Mouse (Mus musculus) lung, postnatal 36 days (tissue): Measurements from ENCODE around the gene Zbtb45.

Experiments used
- DNase-seq: peaks from one replicate; pipeline ENCODE4 v3.0.0; 2022; ENCODE audit warnings: mixed read lengths

Gene Zbtb45

GRCm38 (mm10) chr7:13033451-13034147 is 23.8 kb upstream of the Zbtb45 start:
- DNase-seq = no peak

GRCm38 (mm10) chr7:13032541-13032940 is 22.7 kb upstream of the Zbtb45 start:
- no peak for DNase-seq

DNA sequence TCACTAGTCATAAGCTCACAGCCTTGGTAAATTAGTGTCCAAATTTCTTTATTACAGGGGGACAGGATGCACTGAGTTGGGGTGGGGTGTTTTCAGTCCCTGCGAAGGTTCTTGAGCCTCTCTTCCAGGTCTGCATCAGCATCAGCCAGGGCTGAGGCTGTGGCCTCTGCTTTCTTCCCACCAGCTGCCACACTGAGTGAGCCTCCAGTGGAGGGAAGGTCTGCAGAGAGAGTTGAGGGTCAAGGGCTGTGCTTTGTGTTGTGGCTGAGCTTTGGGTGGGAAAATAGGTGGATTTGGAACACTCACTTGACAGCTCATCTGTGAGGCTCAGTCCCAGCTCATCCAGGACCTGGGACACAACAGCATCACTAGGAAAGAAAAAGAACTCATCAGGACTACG is 22.1 kb upstream of the Zbtb45 start:
- no peak for DNase-seq

- DNase-seq = peak; percentile 32
Observed at GRCm38 (mm10) chr7:13031069-13031468, 21.2 kb upstream of the Zbtb45 start.

DNA sequence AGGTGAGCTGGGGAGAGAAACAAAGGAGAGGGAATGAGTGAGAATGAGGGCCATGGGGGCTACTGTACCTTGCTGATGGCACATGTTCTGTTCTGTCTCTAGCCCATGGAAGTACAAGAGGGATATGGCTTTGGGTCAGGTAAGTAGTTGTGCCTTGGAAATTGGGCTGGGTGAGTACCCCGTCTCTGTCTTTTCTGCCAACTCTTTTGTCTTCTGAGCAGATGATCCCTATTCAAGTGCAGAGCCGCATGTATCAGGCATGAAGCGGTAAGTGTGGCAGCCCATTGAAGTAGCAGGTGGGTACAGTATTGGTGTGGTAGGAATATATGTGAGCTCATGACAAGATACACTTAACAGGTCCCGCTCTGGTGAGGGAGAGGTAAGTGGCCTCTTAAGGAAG is 19.2 kb upstream of the Zbtb45 start:
- no peak for DNase-seq

DNA sequence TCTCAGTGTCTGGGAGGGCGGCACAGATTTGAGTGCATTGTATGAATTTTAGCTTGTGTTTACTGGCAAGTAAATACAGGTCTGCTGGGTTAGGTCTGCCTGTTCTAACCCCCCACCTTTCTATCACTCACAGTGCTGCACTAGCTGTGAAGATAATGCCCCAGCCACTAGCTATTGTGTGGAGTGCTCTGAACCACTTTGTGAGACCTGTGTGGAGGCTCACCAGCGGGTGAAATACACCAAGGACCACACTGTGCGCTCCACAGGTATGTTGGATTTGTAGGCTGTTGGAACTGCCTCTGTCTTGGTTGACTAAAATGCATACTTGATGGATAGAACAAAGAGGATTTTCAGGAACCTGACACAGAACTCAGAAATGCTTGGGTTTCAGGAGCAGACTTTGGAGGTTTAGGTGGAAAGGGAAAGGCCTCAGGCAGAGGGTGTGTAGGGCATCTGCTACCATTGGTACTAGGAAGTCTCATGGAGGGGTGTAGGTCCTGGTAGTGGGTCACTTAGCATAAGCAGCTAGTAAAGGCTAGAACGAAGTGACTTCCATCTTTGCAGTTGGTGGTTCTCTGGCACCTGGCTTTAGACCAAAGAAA is 15.8 kb upstream of the Zbtb45 start:
- DNase-seq = no peak

- DNase-seq = peak; percentile 64
Observed at GRCm38 (mm10) chr7:13024805-13025204, 15.0 kb upstream of the Zbtb45 start.

DNA sequence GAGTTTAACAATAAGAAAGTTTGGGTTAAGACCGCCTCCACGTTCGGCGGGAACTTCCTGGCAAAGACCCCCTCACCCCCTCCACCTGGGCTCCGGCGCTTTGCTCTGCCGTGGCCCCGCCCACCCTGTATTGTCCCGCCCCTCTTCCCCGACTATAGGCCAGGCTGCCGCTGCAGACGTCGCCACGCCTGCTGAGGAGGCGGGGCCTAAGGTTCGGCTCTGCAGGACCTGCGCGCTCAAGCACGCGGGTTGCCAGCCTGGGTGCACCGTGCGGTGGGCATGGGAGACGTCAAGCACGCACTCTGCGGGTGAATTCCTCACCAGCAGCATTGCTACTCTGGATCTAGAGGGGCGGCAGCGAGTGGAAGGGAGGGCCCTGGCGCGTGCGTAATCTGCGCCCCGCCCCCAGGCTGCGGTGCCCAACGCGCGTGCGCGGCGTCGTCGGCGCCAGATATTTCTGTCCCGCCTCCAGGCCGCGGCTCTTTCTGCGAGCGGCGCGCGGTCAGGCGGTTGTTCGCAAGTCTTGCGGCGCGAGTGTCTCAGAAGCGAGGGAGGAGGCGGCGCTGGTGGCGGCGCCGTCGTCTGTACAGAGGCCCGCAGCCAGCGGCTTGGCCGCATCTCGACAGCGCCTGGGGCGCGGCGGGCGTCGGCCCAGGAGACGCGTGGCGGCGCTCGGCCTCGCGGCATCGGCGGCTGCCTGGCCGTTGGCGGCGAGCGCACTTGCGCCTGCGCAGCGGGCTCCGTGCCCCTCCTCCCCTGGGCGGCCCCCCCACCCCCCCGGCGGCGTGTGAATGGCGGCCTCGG is 14.3 kb upstream of the Zbtb45 start:
- DNase-seq = peak; percentile 93

DNA sequence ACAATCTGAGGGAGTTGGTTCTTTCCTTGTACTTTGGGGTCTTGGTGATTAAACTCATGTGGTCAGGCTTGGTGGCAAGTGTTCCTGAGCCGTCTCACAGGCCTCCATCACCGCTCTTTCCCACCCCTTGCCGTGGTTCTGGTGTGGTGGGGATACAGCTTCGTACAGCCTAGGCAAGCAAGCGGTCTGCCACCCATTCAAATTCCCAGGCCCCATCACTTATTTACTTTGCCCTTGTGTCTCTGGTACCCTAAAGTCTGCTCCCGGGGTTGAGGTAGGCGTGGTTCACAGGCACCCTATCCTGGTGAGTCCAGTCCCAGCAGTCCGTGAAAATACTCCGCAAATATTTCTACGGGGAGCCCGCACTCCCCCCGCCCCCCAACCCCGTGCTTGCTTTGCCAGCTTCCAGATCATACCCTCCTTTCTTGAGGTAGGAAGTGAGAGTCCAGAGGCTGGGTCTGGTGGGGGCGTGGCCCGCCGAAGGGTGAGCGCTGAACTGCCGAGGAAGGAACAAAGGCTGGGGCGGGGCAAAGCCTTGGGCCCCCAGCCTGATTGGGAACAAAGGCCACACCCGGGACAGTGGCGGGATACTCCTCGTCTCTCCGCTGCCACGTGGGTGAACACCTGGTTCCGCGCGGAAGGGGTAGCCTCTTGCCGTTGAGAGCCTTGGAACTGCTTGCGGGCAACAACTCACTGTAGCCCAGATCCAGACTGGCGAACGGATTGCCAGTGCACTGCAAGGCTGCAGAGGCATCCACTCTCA is 13.1 kb upstream of the Zbtb45 start:
- DNase-seq = peak; percentile 88

- no peak for DNase-seq
Observed at GRCm38 (mm10) chr7:13015217-13015616, 5.4 kb upstream of the Zbtb45 start.

GRCm38 (mm10) chr7:13014275-13014839 is 4.5 kb upstream of the Zbtb45 start:
- DNase-seq = no peak

GRCm38 (mm10) chr7:13013671-13014070 is 3.8 kb upstream of the Zbtb45 start:
- DNase-seq = no peak

DNA sequence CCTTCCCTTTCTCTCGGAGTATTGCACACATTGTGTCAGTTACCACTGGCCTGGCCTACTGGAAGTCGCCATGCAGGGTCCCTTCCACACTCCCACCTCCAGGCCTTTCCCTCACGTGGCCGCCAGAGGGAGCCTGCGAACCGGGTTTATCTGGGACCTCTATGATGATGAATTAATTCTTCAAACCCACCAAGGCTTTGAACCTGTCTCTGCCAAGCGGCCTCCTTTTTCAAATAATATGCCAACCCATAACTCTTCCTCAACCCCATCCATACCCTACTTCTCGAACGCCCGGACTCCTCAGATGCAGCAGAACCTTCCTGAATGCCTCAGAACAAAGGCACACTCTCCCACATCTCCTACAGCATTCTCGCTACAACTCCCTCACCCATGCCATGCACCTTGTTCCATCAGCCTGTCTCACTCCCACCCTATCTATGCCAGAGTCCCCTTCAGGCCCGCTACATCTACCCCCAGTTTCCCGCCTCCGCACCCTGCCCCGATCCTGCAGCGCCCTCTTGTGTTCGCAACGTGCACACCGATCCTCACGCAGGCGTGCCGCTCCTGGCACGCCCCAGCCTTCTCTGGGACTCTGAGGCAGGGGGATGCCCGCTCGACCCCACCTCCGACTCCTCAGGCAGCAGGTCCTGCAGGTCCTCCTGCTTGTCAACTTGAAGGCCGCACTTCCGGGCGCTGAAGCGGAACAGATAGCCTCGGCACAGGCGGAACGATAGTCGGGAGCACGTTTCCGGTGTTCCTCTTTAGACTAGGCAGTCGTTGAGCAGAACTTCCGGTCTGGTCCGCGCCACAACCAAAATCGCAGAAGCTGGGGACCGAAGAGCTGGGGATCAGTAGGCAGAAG is 460 bp downstream of the Zbtb45 start:
- DNase-seq = peak; percentile 96

DNA sequence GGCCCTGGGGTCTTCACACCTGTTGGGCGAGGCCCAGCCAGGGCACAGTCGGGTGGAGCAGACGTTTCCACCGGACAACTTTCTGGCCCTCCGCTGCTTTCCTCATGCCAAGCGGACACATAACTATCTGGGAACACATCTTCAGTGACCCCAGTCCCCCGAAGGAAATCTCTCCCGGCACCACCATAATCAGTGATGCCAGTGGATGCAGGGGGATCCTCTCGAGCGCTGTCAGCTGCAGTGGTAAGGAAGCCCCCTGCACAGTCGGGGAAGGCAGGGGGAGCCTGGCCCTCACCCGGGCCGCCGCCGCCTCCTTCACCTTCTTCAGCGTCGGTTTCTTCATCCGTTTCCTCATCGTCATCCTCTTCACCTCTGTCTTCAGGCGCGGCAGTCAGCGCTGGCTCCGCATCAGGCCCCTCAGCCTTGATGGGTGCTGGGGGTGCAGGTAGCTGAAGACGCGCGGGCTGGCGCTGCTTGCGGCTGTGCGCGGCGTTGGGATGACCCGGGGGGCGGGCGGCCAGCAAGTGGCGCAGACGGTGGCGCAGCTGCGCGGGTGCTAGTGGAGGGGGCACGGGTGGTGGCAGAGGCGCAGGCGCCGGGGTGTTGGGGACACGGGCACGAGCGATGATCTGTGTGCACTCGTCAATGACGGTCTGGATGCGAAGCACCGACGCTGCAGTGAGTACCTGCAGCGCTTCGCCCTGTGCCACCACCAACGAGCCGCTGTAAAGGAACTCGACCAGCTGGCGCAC is 2.3 kb downstream of the Zbtb45 start:
- DNase-seq = no peak

GRCm38 (mm10) chr7:13006531-13006930 is 3.3 kb downstream of the Zbtb45 start:
- no peak for DNase-seq

- no peak for DNase-seq
Observed at GRCm38 (mm10) chr7:13006011-13006410, 3.8 kb downstream of the Zbtb45 start.

DNA sequence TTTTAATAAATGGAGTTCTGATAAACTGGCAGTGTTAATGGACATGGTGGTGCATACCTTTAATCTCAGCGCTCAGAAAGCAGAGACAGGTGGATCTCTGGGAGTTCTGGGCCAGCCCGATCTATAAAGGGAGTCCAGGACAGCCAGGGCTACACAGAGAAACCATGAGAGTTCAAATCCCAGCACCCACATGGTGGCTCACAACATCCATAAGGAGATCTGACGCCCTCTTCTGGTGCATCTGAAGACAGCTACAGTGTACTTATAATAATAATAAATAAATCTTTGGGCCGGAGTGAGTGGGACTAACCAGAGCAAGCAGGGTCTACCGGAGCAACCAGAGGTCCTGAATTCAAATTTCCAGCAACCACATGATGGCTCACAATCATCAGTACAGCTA is 6.5 kb downstream of the Zbtb45 start:
- DNase-seq = no peak

- DNase-seq = no peak
Observed at GRCm38 (mm10) chr7:13001584-13001983, 8.2 kb downstream of the Zbtb45 start.

- DNase-seq = no peak
Observed at GRCm38 (mm10) chr7:12998851-12999250, 11.0 kb downstream of the Zbtb45 start, which contains the start of gene Trim28. Gene Trim28 (plus strand): TSS chr7:12999114.

- DNase-seq = no peak
Observed at GRCm38 (mm10) chr7:12998053-12998452, 11.8 kb downstream of the Zbtb45 start, which contains the start of gene Slc27a5. Gene Slc27a5 (minus strand): TSS chr7:12998192.

DNA sequence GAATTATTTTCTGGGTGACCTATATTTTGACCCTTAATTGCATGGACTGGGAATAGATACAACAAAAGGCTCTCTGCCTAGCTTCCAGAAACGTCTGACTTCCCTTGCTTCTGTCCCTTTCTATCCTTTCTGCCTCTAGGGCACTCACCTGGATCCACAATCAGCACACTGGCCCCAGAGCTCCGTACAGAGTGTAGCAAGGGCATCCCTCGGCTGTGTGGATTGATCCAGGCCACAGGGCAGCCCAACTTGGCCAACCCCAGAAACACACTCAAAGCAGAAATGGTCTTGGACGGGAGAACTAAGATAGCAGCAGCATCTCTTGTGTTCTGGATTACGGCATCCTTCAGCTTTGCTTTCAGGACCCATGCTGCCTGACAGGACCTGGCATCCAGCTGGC is 12.6 kb downstream of the Zbtb45 start:
- DNase-seq = no peak
